Mouse (Mus musculus): ENCODE measurements around the gene Gm20388.

Gene Gm20388

DNA sequence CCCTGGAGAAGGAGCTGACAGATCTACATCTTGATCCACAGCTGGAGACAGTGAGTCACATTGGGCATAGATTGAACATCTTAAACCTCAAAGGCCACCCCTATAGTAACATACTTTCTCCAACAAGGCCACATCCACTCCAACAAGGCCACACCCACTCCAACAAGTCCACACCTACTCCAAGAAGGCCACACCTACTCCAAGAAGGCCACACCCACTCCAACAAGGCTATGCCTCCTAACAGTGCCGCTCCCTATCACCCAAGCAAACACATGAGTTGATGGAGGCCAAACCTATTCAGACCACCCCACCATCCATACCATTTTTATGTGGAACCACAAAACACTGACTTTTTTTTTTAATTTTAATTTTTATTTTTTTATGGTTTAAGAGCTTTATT is 3756.2 kb downstream of the Gm20388 start:
- no peak for DNase-seq (ENCODE audit: low read depth, low spot score)

- DNase-seq (ENCODE audit: low read depth, low spot score) = no peak
Observed at GRCm38 (mm10) chr8:123668681-123669080, 3758.0 kb downstream of the Gm20388 start.

DNA sequence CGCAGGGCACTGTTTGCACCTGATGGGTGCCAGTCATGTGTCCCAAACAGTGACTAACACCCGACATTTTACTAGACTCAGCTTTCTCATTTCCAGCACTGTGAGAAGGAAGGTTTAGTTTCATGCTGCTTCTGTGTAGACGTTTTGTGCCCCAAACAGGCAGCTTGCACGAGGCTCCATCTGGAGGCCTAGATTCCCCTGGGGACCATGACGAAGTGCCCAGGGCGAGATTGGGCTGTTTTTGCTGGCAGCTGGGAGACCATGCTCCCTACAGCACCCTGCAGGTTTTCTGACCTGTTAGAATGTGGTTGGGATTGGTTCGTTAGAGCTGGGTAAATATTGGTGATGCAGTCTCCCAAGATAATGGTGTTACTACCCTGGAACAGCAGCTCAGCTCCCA is 3760.1 kb downstream of the Gm20388 start:
- no peak for DNase-seq (ENCODE audit: low read depth, low spot score)

GRCm38 (mm10) chr8:123671454-123671853 is 3760.8 kb downstream of the Gm20388 start:
- no peak for DNase-seq (ENCODE audit: low read depth, low spot score)

- no peak for DNase-seq (ENCODE audit: low read depth, low spot score)
Observed at GRCm38 (mm10) chr8:123672648-123673047, 3762.0 kb downstream of the Gm20388 start.

GRCm38 (mm10) chr8:123675611-123676010 is 3765.0 kb downstream of the Gm20388 start:
- no peak for DNase-seq (ENCODE audit: low read depth, low spot score)

DNA sequence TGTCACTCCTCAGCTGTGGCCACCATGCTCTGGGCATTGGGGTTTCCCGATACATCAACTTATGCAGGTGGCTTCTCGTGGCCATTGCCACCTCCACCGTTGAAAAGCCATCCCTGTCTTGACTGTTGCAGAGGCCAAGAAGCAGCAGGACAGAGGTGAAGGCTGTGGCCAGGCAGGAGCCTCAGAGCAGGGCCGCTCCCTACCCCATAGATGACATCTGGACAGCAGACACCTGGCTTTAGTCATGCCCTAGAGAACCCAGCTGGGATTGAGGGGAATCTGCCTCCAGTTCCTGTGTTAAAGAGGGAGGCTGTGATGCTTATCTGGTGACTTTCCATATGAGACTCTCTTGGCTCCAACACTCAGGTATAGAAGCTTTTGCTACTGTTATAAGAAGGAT is 3767.7 kb downstream of the Gm20388 start:
- no peak for DNase-seq (ENCODE audit: low read depth, low spot score)

DNA sequence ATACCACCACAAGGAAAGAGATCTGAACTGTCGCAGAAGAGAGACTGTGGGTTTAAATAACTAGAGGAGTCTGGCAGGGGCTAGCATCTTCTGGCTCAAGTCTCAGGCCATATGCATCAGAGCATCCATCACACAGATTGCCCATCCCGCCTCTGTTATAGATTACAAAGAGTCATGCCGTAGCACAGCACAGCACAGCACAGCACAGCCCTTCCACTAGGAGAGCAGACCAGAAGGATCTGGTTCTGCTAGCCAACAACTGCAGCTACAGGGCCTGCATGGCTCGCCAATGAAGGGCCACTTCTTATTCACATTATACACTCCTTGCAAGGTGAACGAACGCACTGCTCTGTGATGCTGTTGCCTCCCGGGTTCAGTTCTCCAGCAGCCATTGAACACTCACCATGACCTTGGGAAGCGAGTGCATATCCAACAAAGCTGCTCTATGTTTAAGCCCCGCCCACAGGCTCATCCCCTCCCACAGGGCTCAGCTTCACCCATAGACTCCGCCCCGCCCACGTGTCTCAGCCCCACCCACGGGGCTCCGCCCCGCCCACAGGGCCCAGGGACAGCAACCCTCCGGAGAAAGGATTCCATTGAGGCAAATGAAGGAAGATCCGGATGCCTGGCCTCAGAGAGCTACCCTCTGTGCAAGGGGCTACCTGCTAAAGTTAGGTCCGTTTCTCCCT is 3771.6 kb downstream of the Gm20388 start:
- peak; percentile 15 for DNase-seq (ENCODE audit: low read depth, low spot score)

GRCm38 (mm10) chr8:123683321-123683720 is 3772.7 kb downstream of the Gm20388 start:
- DNase-seq (ENCODE audit: low read depth, low spot score) = no peak

- no peak for DNase-seq (ENCODE audit: low read depth, low spot score)
Observed at GRCm38 (mm10) chr8:123684806-123685205, 3774.2 kb downstream of the Gm20388 start.

- DNase-seq (ENCODE audit: low read depth, low spot score) = no peak
Observed at GRCm38 (mm10) chr8:123685477-123685876, 3774.8 kb downstream of the Gm20388 start.

DNA sequence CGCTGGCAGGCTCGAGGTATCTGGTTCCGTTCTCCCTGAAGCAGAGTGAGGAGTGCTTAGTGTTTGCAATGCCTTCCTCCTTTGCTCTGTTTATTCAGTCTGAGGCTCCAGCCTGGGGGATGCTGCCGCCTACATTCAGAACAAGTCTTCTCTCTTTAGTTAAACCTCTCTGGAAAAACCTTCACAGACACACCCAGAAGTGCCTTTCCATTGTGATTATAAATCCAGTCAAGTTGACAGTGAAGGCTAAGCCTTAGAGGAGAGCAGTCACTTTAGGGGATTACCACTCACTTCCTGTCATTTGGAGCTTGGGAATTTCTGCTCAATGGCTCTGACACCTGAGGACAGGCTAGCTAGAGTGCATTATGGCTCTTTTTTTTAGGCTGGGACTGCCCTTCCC is 3777.2 kb downstream of the Gm20388 start:
- no peak for DNase-seq (ENCODE audit: low read depth, low spot score)

DNA sequence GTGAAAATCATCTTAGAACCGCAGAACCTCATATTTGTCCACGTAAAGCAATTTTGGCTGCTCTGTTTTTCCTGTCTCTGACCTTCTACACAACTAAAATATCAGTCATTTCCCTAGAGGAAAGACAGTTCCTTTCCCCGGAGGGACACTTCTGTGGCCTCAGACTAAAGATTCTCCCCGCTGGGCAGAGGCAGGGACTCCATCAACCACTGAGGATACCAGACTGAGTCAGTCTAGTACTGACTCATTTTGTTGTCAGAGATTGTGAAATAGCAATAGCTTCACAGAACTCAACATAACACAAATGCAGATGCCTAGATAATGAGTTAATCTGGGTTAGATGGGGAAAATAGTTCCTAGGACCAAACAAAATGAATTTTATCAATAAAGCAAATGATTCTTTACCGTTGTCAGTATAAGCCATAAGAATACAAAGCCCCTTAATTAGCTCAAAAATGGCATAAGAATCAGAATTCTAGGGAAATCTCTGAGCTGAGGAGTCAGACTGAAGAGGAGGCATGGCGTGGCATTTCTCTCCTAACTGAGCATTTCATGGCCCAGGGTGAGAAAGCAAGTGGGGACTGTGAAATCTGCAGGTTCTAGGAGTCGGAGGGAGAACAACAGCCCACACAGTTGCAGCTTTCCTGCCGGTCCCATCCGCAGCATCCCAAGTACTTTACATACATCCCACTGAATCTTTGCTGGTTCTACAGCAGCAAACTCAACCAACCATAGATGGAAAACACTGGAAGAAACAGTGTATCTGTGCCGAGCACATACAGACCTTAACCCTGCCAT is 3781.7 kb downstream of the Gm20388 start:
- DNase-seq (ENCODE audit: low read depth, low spot score) = no peak

DNA sequence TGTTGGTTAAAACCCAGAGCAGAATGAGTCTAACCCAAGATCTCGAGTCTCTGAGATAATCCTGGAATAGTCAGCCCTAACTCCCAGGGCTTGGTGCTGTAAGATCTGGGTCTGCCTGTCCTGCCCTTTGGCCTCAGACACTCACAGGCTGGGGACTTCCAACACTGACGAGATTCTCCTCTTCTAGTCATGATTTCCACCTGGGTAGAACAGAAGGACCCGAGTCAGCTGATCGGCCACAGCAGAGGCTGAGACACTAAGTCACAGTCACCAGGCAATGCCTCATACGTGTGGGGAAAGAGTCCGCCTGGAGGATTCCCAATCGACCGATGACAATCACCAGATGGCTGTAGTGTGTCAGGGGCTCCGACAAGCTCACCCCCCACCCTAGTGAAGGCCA is 3785.5 kb downstream of the Gm20388 start:
- no peak for DNase-seq (ENCODE audit: low read depth, low spot score)

DNA sequence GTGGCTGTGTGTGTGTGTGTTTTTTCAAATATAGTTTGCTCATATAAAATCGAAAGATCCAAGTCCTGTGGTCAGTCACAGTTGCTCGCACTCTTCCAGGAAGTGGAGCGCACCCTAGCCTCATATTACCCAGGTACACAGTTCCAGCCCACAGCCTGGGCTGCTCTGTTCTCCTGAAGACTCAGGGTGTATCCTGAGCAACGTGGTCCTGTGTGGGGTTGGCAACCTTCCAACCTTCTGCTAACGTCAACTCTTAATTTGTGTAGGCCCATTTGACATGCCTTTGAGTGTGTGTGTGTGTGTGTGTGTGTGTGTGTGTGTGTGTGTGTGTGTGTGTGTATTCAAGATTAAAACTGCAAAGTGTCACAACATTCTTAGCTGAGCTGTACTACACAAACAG is 3786.7 kb downstream of the Gm20388 start:
- DNase-seq (ENCODE audit: low read depth, low spot score) = no peak

DNA sequence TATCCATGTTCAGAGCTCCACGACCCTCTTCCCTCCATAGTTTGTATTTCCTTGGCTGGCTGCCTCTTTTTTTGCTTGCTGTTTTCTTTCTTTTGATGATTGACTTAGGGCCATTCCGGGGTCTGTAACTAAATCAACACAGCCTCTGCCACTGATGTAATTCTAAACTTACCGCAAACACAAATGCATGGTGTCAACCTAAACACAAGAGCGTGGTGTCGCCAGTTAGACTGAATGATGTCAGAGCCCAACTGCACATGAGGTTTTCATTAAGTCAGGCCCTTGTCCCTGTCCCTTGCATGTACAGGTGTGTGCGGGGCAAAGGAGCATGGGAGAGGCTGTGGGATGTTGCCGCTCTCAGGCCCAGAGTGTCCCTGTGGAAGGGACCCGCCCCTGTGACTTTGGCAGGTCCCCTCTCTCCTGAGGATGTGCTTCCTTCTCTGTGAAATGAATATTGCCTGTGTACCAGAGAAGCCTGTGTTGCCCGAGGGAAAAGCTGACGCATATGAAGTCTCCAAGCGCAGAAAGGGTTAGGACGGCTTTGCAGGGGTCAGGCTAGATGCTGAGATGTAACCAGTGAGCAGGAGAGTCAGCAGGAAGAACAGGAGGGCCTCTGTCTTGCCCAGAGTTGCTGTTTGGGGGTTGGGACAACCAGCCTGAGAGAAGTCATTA is 3789.9 kb downstream of the Gm20388 start:
- DNase-seq (ENCODE audit: low read depth, low spot score) = no peak

DNA sequence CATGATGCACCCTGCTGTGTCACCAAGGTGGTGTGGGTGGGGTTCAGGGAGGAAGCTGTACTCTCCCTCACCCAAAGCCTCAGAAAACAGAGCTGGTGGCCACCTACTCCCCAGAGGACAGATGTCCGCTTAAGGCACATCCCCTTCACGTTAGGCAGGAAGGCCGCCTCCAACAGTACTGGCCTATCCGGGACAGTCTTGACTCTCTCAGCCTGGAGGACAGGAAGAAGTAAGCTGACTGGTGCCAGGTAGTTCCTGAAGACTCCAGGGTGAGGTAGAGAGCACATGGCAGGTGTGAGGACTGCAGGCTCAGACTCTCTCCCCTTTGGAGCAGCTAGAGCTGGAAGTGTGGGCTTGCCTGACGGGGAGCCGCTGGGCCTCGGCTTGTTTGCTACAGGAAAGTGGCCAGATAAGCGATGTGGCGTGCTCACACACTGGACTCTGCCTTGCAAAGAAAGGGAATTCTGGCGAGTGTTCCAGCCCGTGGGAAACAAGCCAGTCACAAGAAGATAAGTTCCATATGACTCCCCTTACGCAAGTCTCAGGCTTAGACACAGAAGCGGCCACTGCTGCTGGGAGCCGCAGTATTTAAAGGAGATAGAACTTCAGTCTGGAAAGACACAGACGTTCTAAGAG is 3791.4 kb downstream of the Gm20388 start:
- no peak for DNase-seq (ENCODE audit: low read depth, low spot score)

GRCm38 (mm10) chr8:123705376-123705775 is 3794.7 kb downstream of the Gm20388 start:
- no peak for DNase-seq (ENCODE audit: low read depth, low spot score)

DNA sequence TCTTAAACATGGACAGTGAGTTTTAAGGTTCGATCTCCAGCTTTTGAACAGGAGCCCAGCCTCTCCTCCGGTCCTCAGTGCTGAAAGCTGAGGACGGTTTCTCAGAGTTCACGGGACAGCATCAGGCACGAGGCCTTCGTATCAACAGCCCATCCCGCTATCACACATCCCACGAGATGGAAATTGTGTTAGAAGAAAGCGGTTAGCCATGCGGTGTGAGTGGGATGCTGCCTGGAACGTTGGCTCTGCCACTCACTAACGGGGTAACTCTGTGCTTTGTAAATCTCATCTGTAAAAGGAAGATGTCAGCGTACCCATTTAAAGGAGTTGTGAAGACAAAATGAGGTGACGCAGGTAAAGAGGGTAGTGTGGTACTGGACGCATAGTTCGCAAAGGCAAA is 3796.5 kb downstream of the Gm20388 start:
- DNase-seq (ENCODE audit: low read depth, low spot score) = no peak

DNA sequence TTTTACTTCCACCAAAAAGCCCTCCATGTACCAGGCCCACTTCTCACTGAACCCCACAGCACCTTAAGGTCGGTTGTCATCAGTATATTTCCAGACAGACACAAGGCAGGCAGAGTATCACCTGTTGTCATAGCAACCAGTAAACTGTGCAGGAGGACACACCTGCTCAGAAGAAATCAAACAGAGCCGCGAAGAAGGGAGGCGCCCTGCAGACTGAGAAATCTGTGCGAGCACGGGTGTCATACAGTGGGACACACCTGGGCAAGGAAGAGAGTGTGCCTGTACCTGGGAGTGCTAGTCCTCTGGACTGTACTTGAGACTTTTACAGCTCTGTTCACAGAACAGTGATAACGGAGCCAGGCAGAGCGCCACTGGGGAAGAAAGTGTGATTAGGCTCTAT is 3798.1 kb downstream of the Gm20388 start:
- DNase-seq (ENCODE audit: low read depth, low spot score) = no peak

DNA sequence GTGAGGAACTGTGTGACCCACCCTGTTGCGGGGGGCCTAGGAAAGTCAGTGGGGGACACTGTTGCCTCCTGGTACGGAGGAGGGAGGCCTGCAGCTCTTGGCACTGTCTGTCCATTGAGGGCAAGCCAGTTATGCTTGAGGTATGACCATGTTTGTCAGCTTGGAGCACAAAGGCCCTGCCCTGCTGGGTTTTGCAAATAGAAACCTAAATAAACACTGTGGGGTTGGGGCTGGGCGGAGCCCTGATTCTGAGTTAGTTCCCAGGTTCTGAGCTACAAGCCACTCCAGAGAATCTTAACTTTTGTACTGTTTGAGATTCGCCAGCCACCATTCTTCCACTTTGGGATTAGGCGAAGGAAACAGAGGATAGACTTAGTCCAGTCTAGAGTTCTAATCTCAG is 3799.7 kb downstream of the Gm20388 start:
- DNase-seq (ENCODE audit: low read depth, low spot score) = no peak

- DNase-seq (ENCODE audit: low read depth, low spot score) = no peak
Observed at GRCm38 (mm10) chr8:123714451-123714850, 3803.8 kb downstream of the Gm20388 start.

All from c-Kit-negative CD71-positive TER-119-positive erythroid progenitor cells, embryonic 14.5 days (primary cell).